Mouse (Mus musculus): ENCODE results near the gene Car4.
A peak's percentile ranks its signal among the peaks of the same experiment; 100 is the strongest.

GRCm38 (mm10) chr11:84918425-84918824 is 39.2 kb upstream of the Car4 start:
- TF ChIP-seq CTCF (IDR thresholded peaks at IDR 0.05; ENCODE audit: low read depth): peak; percentile 98
- TF ChIP-seq EP300 (IDR thresholded peaks at IDR 0.05; ENCODE audit: low read depth): no peak

Data from liver, embryonic 14.5 days (tissue).